Mouse (Mus musculus): ENCODE results near the gene Hoxa6.

DNA sequence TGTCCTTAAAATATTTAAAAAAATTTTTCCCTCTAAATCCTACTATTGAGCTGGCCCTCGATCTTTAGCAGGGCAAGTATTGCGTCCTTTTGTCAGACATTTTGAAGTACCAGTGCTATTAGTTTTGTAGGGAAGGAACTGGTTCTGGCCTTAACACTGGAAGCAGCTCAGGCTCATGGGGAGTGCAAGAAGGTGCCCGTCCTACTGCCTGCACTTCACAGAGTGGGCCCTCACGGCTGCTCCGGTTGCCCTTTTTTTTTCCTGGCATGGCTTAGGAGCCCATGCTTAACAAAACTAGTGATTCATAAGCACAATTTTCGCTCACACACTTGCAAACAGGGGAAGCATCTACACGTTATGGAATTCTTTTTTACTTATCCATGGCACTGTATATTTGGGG is 30.5 kb upstream of the Hoxa6 start:
- no peak for TF ChIP-seq USF1 (IDR thresholded peaks at IDR 0.05; ENCODE audit: low read depth)
- TF ChIP-seq CTCF (IDR thresholded peaks at IDR 0.05; ENCODE audit: control insufficient read depth, insufficient read depth, insufficient read length): no peak
- TF ChIP-seq MYOG (IDR thresholded peaks at IDR 0.05; ENCODE audit: control insufficient read depth, extremely low read depth, insufficient read length): no peak
